Mouse (Mus musculus): ENCODE results near the gene Inhbb. TPM values are rescaled to one million over a fixed set of nuclear protein-coding genes. Genes with fewer than 3 reads are reported as not detected.

Gene Inhbb
- total RNA-seq (2014; fragmentation: Nextera tagmentation) (not detected in 2 replicates), total RNA-seq (2017) (not detected in 2 replicates)

- ATAC-seq (replicated peaks; ENCODE audit: poor library complexity, severe bottlenecking), result 0 out of 2 replicates have a peak, but pooled peaks have one; percentile 11
These were observed at the start of gene Inhbb for GRCm38 (mm10) chr1:119421576-119422421. TSS of gene Inhbb (minus strand) at chr1:119422248.

GRCm38 (mm10) chr1:119463386-119463785 lies 41.3 kb upstream of the Inhbb start:
- ATAC-seq (replicated peaks; ENCODE audit: poor library complexity, severe bottlenecking), result peak; percentile 71

- ATAC-seq (replicated peaks; ENCODE audit: poor library complexity, severe bottlenecking), result no peak
These were observed 38.0 kb upstream of the Inhbb start for GRCm38 (mm10) chr1:119460062-119460461.

- ATAC-seq (replicated peaks; ENCODE audit: poor library complexity, severe bottlenecking), result peak; percentile 65
These were observed 36.1 kb upstream of the Inhbb start for GRCm38 (mm10) chr1:119457993-119458605.

GRCm38 (mm10) chr1:119457528-119457855 lies 35.4 kb upstream of the Inhbb start:
- peak; percentile 34 for ATAC-seq (replicated peaks; ENCODE audit: poor library complexity, severe bottlenecking)

GRCm38 (mm10) chr1:119456671-119457527 lies 34.9 kb upstream of the Inhbb start:
- ATAC-seq (replicated peaks; ENCODE audit: poor library complexity, severe bottlenecking), result peak; percentile 45

GRCm38 (mm10) chr1:119453731-119454130 lies 31.7 kb upstream of the Inhbb start:
- ATAC-seq (replicated peaks; ENCODE audit: poor library complexity, severe bottlenecking), result no peak

GRCm38 (mm10) chr1:119451417-119451816 lies 29.4 kb upstream of the Inhbb start:
- no peak for ATAC-seq (replicated peaks; ENCODE audit: poor library complexity, severe bottlenecking)

GRCm38 (mm10) chr1:119450651-119451345 lies 28.8 kb upstream of the Inhbb start:
- no peak for ATAC-seq (replicated peaks; ENCODE audit: poor library complexity, severe bottlenecking)

- peak; percentile 33; the same call in 1 of the 2 replicates for ATAC-seq (replicated peaks; ENCODE audit: poor library complexity, severe bottlenecking)
These were observed 24.8 kb upstream of the Inhbb start for GRCm38 (mm10) chr1:119446753-119447283.

- ATAC-seq (replicated peaks; ENCODE audit: poor library complexity, severe bottlenecking), result 0 out of 2 replicates have a peak, but pooled peaks have one; percentile 18
These were observed 21.7 kb upstream of the Inhbb start for GRCm38 (mm10) chr1:119443591-119444350.

- no peak for ATAC-seq (replicated peaks; ENCODE audit: poor library complexity, severe bottlenecking)
These were observed 20.9 kb upstream of the Inhbb start for GRCm38 (mm10) chr1:119442901-119443300.

- ATAC-seq (replicated peaks; ENCODE audit: poor library complexity, severe bottlenecking), result no peak
These were observed 16.1 kb upstream of the Inhbb start for GRCm38 (mm10) chr1:119438105-119438637.

GRCm38 (mm10) chr1:119437401-119437800 lies 15.4 kb upstream of the Inhbb start:
- ATAC-seq (replicated peaks; ENCODE audit: poor library complexity, severe bottlenecking), result no peak

GRCm38 (mm10) chr1:119424141-119424860 lies 2.3 kb upstream of the Inhbb start:
- no peak for ATAC-seq (replicated peaks; ENCODE audit: poor library complexity, severe bottlenecking)

GRCm38 (mm10) chr1:119423510-119423909 lies 1.5 kb upstream of the Inhbb start:
- peak; percentile 43 for ATAC-seq (replicated peaks; ENCODE audit: poor library complexity, severe bottlenecking)

- ATAC-seq (replicated peaks; ENCODE audit: poor library complexity, severe bottlenecking), result no peak
These were observed 490 bp upstream of the Inhbb start for GRCm38 (mm10) chr1:119422460-119423015.
